ENCODE assay signal across 13 mouse cellular contexts in the genomic region with DNA sequence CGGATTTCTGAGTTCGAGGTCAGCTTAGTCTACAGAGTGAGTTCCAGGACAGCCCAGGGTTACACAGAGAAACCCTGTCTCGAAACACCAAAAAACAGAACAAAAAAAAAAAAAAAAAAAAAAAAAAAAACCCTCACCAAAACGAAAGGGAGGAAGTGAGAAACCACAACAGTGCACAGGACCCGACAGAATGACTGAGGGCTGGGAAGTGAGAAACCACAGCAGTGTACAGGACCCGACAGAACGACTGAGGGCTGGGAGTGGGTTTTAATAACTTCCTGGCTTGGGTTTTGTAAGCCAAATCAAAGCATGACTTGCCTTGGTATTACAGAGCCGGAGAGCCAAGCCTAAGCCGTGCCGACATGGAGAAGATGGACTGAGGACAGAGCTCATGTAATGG. TPM values are rescaled to one million over a fixed set of nuclear protein-coding genes. Genes with fewer than 3 reads are reported as not detected.
DNase-seq lines count a peak whose midpoint lies in the region; ATAC-seq and TF ChIP-seq lines count a peak whose summit lies in the region.
"Had no signal": no experiment of that assay in that cellular context is flagged by ENCODE, and none has a peak within 500 bp of the region (broad histone marks: within the 10 kb centered on the region; RNA-seq: fewer than 3 reads in every experiment).

No protein-coding gene starts in this region.

- H3K9ac ChIP-seq in kidney, embryonic 16.5 days (replicated peaks; ENCODE audit: low read length), result no peak overlapping the region
- no peak overlapping the region for H3K9ac ChIP-seq in MEL (ENCODE audit: control insufficient read depth, low read depth, low read length, poor library complexity, severe bottlenecking)
- no peak overlapping the region for H3K9ac ChIP-seq in forebrain, embryonic 13.5 days
- H3K9ac ChIP-seq: embryonic facial prominence, embryonic 13.5 days had no signal

- no peaks in the 10 kb centered on the region for H3K4me1 ChIP-seq in kidney, embryonic 16.5 days (ENCODE audit: insufficient read depth, low read length)
- H3K4me1 ChIP-seq in MEL (ENCODE audit: control insufficient read depth in 1 of 2, insufficient read depth in 2 of 2, low read length in 2 of 2), result peaks cover 11 to 14% of the 10 kb centered on the region in 2 experiments
- H3K4me1 ChIP-seq in forebrain, embryonic 13.5 days, result no peaks in the 10 kb centered on the region
- H3K4me1 ChIP-seq: embryonic facial prominence, embryonic 13.5 days had no signal

- no peak overlapping the region for H3K4me3 ChIP-seq in kidney, embryonic 16.5 days (ENCODE audit: low read length)
- H3K4me3 ChIP-seq in MEL (ENCODE audit: control insufficient read depth in 1 of 2, insufficient read depth in 1 of 2, low read depth in 2 of 2, low read length in 2 of 2), result no peak overlapping the region
- no peak overlapping the region for H3K4me3 ChIP-seq in forebrain, embryonic 13.5 days
- H3K4me3 ChIP-seq: embryonic facial prominence, embryonic 13.5 days; myocyte had no signal

- DNase-seq in kidney, postnatal 36 days, result no peak
- peak; percentile 86 for DNase-seq in MEL (ENCODE audit: low read depth, low spot score)
- peak; percentile 91 for DNase-seq in splenic B cell, adult 2 months (ENCODE audit: low read depth, low spot score)
- DNase-seq in ovary, postnatal 14 days (ENCODE audit: low spot score), result no peak
- no peak for DNase-seq in yolk sac, embryonic 10.5 days (ENCODE audit: low spot score)
- DNase-seq: gastrocnemius, postnatal 25 days had no signal

- no peak for TF ChIP-seq CTCF in MEL (IDR thresholded peaks at IDR 0.05 in 2 of 3, conservative IDR thresholded peaks at IDR 0.05 in 1 of 3; ENCODE audit: control insufficient read depth in 1 of 3, insufficient read depth in 1 of 3, low read depth in 2 of 3, low read length in 3 of 3, poor library complexity in 1 of 3, severe bottlenecking in 1 of 3)

- no peak for TF ChIP-seq POLR2A in MEL (IDR thresholded peaks at IDR 0.05; ENCODE audit: control insufficient read depth in 1 of 2, insufficient read depth in 1 of 2, low read depth in 1 of 2, low read length in 2 of 2, poor library complexity in 1 of 2)

- TF ChIP-seq EP300 in MEL (IDR thresholded peaks at IDR 0.05; ENCODE audit: low read depth in 1 of 2, low read length in 2 of 2), result peak; percentile 40 to 51; a peak in 3 of 4 replicates

- H3K79me2 ChIP-seq in MEL (ENCODE audit: control insufficient read depth, insufficient read depth, low read length, poor library complexity), result no peaks in the 10 kb centered on the region

- no peak for ATAC-seq in kidney, embryonic 16.5 days (ENCODE audit: low FRiP score, low TSS enrichment)
- ATAC-seq in megakaryocyte, adult 5-6 weeks (ENCODE audit: poor library complexity, severe bottlenecking), result peak; percentile 98
- no peak for ATAC-seq in forebrain, embryonic 13.5 days
- ATAC-seq: hindbrain, postnatal 0 days; Patski had no signal

- no peak for TF ChIP-seq RAD21 in MEL (IDR thresholded peaks at IDR 0.05; ENCODE audit: low read depth, low read length)

- peaks cover 35% of the 10 kb centered on the region for H3K36me3 ChIP-seq in kidney, embryonic 16.5 days (ENCODE audit: insufficient read depth, low read length)
- peaks cover 8 to 22% of the 10 kb centered on the region in 2 experiments for H3K36me3 ChIP-seq in MEL (ENCODE audit: control insufficient read depth in 1 of 2, insufficient read depth in 2 of 2, low read length in 2 of 2)
- H3K36me3 ChIP-seq in splenic B cell, adult 2 months (ENCODE audit: control insufficient read depth, insufficient read depth, low read length, poor library complexity, severe bottlenecking), result peaks cover 3% of the 10 kb centered on the region
- H3K36me3 ChIP-seq in forebrain, embryonic 13.5 days (ENCODE audit: poor library complexity, severe bottlenecking), result peaks cover 59% of the 10 kb centered on the region

- H3K27ac ChIP-seq in kidney, embryonic 16.5 days (ENCODE audit: low read length), result peak overlapping the region; percentile 19
- no peak overlapping the region for H3K27ac ChIP-seq in MEL (ENCODE audit: control insufficient read depth, low read depth, low read length)
- H3K27ac ChIP-seq in forebrain, embryonic 13.5 days, result no peak overlapping the region
- H3K27ac ChIP-seq: embryonic facial prominence, embryonic 13.5 days; hindbrain, postnatal 0 days had no signal

- 77% methylated on average over 10 of the region's 10 CpGs for WGBS in kidney, embryonic 16.5 days
- whole genome bisulfite sequencing in forebrain, embryonic 13.5 days, result 93% methylated on average over 10 of the region's 10 CpGs

- no peaks in the 10 kb centered on the region for H3K9me3 ChIP-seq in kidney, embryonic 16.5 days (ENCODE audit: low read length)
- H3K9me3 ChIP-seq in MEL (replicated peaks; ENCODE audit: insufficient read depth, low read length), result no peaks in the 10 kb centered on the region
- no peaks in the 10 kb centered on the region for H3K9me3 ChIP-seq in forebrain, embryonic 13.5 days (replicated peaks)
- H3K9me3 ChIP-seq: embryonic facial prominence, embryonic 13.5 days had no signal

- H3K27me3 ChIP-seq in kidney, embryonic 16.5 days (ENCODE audit: insufficient read depth, low read length), result no peaks in the 10 kb centered on the region
- H3K27me3 ChIP-seq in MEL (ENCODE audit: control insufficient read depth in 1 of 2, insufficient read depth in 2 of 2, low read length in 2 of 2), result no peaks in the 10 kb centered on the region
- no peaks in the 10 kb centered on the region; the same call in 1 of the 2 replicates for H3K27me3 ChIP-seq in splenic B cell, adult 2 months (ENCODE audit: control insufficient read depth, insufficient read depth, low read length, poor library complexity, severe bottlenecking)
- H3K27me3 ChIP-seq in forebrain, embryonic 13.5 days, result no peaks in the 10 kb centered on the region
- H3K27me3 ChIP-seq: embryonic facial prominence, embryonic 13.5 days; Patski had no signal

- no peak overlapping the region for H3K4me2 ChIP-seq in kidney, embryonic 16.5 days (replicated peaks; ENCODE audit: low read depth, low read length)
- no peak overlapping the region for H3K4me2 ChIP-seq in forebrain, embryonic 13.5 days
- H3K4me2 ChIP-seq: embryonic facial prominence, embryonic 13.5 days had no signal

TF ChIP-seq in MEL, 35 proteins besides CTCF, POLR2A, EP300 and RAD21:
- TF ChIP-seq JUND (IDR thresholded peaks at IDR 0.05; ENCODE audit: low read depth, low read length) (0 out of 2 replicates have a peak, but pooled peaks have one; percentile 1), RCOR1 (IDR thresholded peaks at IDR 0.05; ENCODE audit: low read depth, low read length) (peak; percentile 90), BHLHE40 (IDR thresholded peaks at IDR 0.05; ENCODE audit: borderline replicate concordance, low read depth, low read length) (0 out of 2 replicates have a peak, but pooled peaks have one; percentile 34), ZMIZ1 (IDR thresholded peaks at IDR 0.05; ENCODE audit: low read depth, low read length) (no peak), ETS1 (IDR thresholded peaks at IDR 0.05; ENCODE audit: low read depth, low read length) (peak; percentile 74), MXI1 (IDR thresholded peaks at IDR 0.05; ENCODE audit: low read depth, low read length) (peak; percentile 37; the same call in 1 of the 2 replicates), USF2 (IDR thresholded peaks at IDR 0.05; ENCODE audit: borderline replicate concordance in 1 of 2, insufficient read depth in 1 of 2, low read depth in 1 of 2, low read length in 2 of 2) (no peak), GATA1 (IDR thresholded peaks at IDR 0.05; ENCODE audit: low read depth, low read length) (no peak), ZKSCAN1 (IDR thresholded peaks at IDR 0.05; ENCODE audit: low read depth, low read length) (peak; percentile 70; the same call in 1 of the 2 replicates), HCFC1 (IDR thresholded peaks at IDR 0.05; ENCODE audit: low read depth, low read length) (peak; percentile 54; the same call in 1 of the 2 replicates), ZNF384 (IDR thresholded peaks at IDR 0.05; ENCODE audit: low read depth, low read length) (peak; percentile 99), SIN3A (IDR thresholded peaks at IDR 0.05; ENCODE audit: low read length) (peak; percentile 72)

RNA-seq across cellular contexts. Expression of a gene that starts 32.9 kb away (rescaled TPM):
- 220 and 232 TPM in 2 replicates for polyA plus RNA-seq in kidney, embryonic 16.5 days (2015; fragmentation: Nextera tagmentation; extraction: Ambion mirVana)
- 168 and 185 TPM in 2 replicates for total RNA-seq in MEL (2012; rRNA removed)
- polyA plus RNA-seq in MEL (2012; ENCODE audit: insufficient read depth in 1 of 2, insufficient read length in 2 of 2, low read depth in 1 of 2, low replicate concordance in 2 of 2, missing spikeins in 1 of 2), result 100 to 1,000 TPM in 1 of 2 experiments, not detected in 1; 214 TPM
- total RNA-seq in megakaryocyte, adult 5-6 weeks (2015), result 62.8 and 71.2 TPM in 2 replicates
- total RNA-seq in megakaryocyte, adult 5-6 weeks (2017), result 100 TPM in 2 replicates
- polyA plus RNA-seq in forebrain, embryonic 13.5 days (2015; fragmentation: Nextera tagmentation; extraction: Ambion mirVana), result 184 and 193 TPM in 2 replicates

RNA-seq across cellular contexts. Expression of a gene that starts 55.4 kb away (rescaled TPM):
- polyA plus RNA-seq in kidney, embryonic 16.5 days (2015; fragmentation: Nextera tagmentation; extraction: Ambion mirVana), result 10.6 and 13.7 TPM in 2 replicates
- 2.8 and 2.9 TPM in 2 replicates for total RNA-seq in MEL (2012; rRNA removed)
- polyA plus RNA-seq in MEL (2012; ENCODE audit: insufficient read depth in 1 of 2, insufficient read length in 2 of 2, low read depth in 1 of 2, low replicate concordance in 2 of 2, missing spikeins in 1 of 2), result 1 to 10 TPM in 1 of 2 experiments, not detected in 1; 4.6 TPM
- total RNA-seq in megakaryocyte, adult 5-6 weeks (2015), result 1.6 and 2.9 TPM in 2 replicates
- 1.4 and 1.8 TPM in 2 replicates for total RNA-seq in megakaryocyte, adult 5-6 weeks (2017)
- polyA plus RNA-seq in forebrain, embryonic 13.5 days (2015; fragmentation: Nextera tagmentation; extraction: Ambion mirVana), result 6.7 and 6.8 TPM in 2 replicates

Comparison
In these comparisons a context has a peak if more than half of its experiments do, and no peak if none do; other contexts are left out.
1. DNase-seq: peak in MEL (single experiment) and splenic B cell, adult 2 months (single experiment); none in kidney, postnatal 36 days (0 of 2), ovary, postnatal 14 days (single experiment) and yolk sac, embryonic 10.5 days (single experiment).